Mouse (Mus musculus): ENCODE measurements at regions not wholly inside any gene's neighbourhood (a gene's known extent, or its start where the extent isn't known, plus 50 kb on each side); places are given as distances from the start of the nearest gene placed in this dataset.

DNA sequence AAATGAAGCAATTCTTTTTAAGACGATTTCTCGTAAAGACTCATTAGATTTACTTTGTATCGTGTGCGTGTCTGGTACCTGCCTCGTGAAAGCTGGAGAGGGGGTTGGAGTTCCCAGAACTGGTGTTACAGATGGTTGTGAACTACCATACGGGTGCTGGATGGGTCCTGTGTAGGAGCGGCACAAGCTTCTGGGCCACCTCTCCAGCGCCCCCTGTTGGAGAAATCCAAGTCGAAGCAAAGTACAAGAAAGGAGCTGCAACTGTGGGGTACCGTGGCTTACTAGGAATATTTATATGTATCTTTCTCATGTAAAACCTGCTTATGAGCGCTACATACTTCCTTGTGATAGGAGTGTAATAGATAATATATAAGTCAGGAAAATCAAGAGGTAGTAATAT lies 281.3 kb downstream of the Hhipl2 start:
- TF ChIP-seq POLR2A (IDR thresholded peaks at IDR 0.05; ENCODE audit: borderline replicate concordance, low read depth, low read length) (no peak), CTCF (IDR thresholded peaks at IDR 0.05; ENCODE audit: low read depth, low read length) (no peak)

Measured in bone marrow macrophage, adult 2 months (primary cell).